Mouse (Mus musculus) thymus, adult 2 months (tissue): ENCODE results near the gene Whrn. TPM values are rescaled to one million over a fixed set of nuclear protein-coding genes. Genes with fewer than 3 reads are reported as not detected.

ENCODE experiments used
- DNase-seq: peaks from one replicate; pipeline ENCODE4 v3.0.0; 2021
- H3K27ac ChIP-seq: fragments of 200-500 bp; 2 replicates; pipeline ENCODE4 v1.5.1; 2012; ENCODE audit warnings: low read length, control low read depth; ENCODE audit not compliant: control insufficient read depth, insufficient read depth
- H3K27me3 ChIP-seq: fragments of 200-500 bp; 2 replicates; pipeline ENCODE4 v1.6.1; 2012; ENCODE audit warnings: mild to moderate bottlenecking, low read length, moderate library complexity, mixed read lengths; ENCODE audit not compliant: control insufficient read depth, insufficient read depth
- H3K36me3 ChIP-seq: fragments of 200-500 bp; 2 replicates; pipeline ENCODE4 v1.6.1; 2012; ENCODE audit warnings: mild to moderate bottlenecking, low read length, moderate library complexity; ENCODE audit not compliant: control insufficient read depth, insufficient read depth
- H3K4me1 ChIP-seq: fragments of 200-500 bp; replicated peaks from 2 replicates; pipeline ENCODE4 v1.6.1; 2012; ENCODE audit warnings: low read length; ENCODE audit not compliant: control insufficient read depth, insufficient read depth
- H3K4me3 ChIP-seq: fragments of 200-500 bp; 2 replicates; pipeline ENCODE4 v1.5.1; 2012; ENCODE audit warnings: mild to moderate bottlenecking, low read length, control low read depth, moderate library complexity; ENCODE audit not compliant: control insufficient read depth, insufficient read depth
- CTCF ChIP-seq: fragments of 200-500 bp; IDR thresholded peaks from 2 replicates; pipeline ENCODE4 v1.5.1; 2012; ENCODE audit warnings: mild to moderate bottlenecking, control low read depth, low read length, moderate library complexity, borderline replicate concordance; ENCODE audit not compliant: control insufficient read depth, poor library complexity, insufficient read depth; ENCODE audit errors: extremely low read depth
- POLR2A ChIP-seq: fragments of 200-500 bp; IDR thresholded peaks from 2 replicates; pipeline ENCODE4 v1.6.1; 2012; ENCODE audit warnings: mild to moderate bottlenecking, low read length, control low read depth, moderate library complexity; ENCODE audit not compliant: control insufficient read depth, poor library complexity, insufficient read depth; ENCODE audit errors: extremely low read depth
- WGBS: fragments of 180-500 bp; shearing (Covaris S2); methylation state at CpG from one replicate; pipeline ENCODE4 v1.1.7; 2018; 5-methylcytosine and 5-hydroxymethylcytosine counted together
- polyA plus RNA-seq: library from polyadenylated mRNA; depleted of rRNA; stranded (reverse); fragments of >200 nt; gene quantifications from 2 replicates; pipeline ENCODE4 v1.2.3, GENCODE M21; 2012

The Whrn gene
- polyA plus RNA-seq, 1 experiment = 132 TPM

DNA sequence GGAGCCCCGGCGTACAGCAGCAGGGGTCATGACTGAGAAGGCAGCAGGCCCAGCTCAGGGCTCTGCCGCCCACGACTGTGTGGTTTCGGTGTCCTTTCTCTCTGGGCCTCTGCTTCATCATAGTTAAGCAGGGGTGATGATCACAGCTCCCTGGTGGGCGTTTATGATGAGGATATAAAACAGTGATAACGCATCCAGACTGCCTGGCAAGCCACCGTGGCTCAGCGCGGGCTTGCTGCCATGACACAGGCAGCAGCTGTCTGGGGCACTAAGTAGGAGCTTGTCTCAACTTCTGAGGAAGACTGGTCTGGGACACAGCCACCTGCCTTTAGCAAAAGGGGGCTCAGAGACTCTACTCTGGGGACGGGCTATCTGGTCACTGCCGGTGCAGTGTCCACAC lies 112.3 kb downstream of the Whrn start:
- TF ChIP-seq CTCF = no peak
- no peak for TF ChIP-seq POLR2A
- H3K27me3 ChIP-seq = no peaks in the 10 kb centered on the region
- H3K4me1 ChIP-seq = peaks cover 33% of the 10 kb centered on the region
- H3K4me3 ChIP-seq = no peak overlapping the region
- no peak overlapping the region for H3K27ac ChIP-seq
- 93% methylated on average over 12 of the region's 12 CpGs for WGBS
- peaks cover 57% of the 10 kb centered on the region for H3K36me3 ChIP-seq
- no peak for DNase-seq

DNA sequence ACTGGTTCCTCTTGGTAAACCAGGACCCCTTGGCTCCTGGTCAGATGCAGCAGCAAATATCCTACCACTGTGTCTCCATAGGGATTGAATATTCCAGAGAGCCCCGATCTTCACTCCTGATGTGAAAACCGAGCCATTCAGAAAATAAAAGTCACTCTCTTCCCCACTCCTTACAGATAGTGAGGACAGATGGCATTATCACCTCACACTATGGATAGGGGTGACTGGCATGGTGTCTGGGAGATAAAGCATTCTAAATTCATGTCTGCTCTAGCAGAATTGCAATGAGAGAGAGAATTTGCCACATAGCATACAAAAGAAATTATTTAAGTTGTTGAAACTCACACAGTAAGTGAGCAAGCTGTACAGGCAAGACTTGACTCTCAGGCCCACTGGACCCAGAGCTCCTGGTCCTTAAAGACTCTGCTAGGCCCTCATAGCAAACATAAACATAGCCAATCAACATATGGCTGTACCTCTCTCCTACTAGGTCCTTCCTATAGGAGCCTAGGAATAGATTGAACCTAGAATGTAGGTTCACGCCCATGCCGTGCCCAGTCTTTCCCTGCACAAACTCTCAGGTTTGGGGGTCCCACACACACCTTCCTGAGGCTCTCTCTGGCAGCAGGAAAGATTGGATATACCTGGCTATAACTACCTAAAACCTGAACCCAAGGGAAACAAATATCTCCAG lies 113.0 kb downstream of the Whrn start:
- H3K4me1 ChIP-seq = peaks cover 27% of the 10 kb centered on the region
- TF ChIP-seq CTCF (no peak), POLR2A (no peak)
- no peak overlapping the region for H3K27ac ChIP-seq
- DNase-seq = no peak
- no peaks in the 10 kb centered on the region for H3K27me3 ChIP-seq
- WGBS = 97% methylated on average over 4 of the region's 4 CpGs
- no peak overlapping the region for H3K4me3 ChIP-seq
- peaks cover 64% of the 10 kb centered on the region for H3K36me3 ChIP-seq

DNA sequence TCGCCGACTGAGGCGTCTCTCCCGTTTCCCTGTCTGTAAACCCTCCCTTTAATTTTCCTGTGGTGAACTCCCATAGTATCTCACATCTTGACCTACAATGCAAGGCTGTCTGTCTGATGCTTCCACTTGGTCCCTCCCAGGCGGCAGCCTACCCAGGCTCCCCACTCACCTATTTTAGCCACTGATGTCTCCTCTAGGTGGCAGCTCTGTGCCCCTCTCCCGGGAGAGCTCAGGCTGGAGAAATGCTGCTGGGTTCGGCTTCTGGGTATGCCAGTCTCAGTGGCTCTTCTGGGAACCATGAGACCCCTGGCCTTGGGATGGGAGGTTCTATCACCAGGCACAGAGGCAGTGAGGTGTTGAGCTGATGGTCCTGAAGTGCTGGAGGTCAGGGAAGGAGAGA lies 118.3 kb downstream of the Whrn start:
- TF ChIP-seq POLR2A = no peak
- TF ChIP-seq CTCF = peak; percentile 32; the same call in 1 of the 2 replicates
- H3K36me3 ChIP-seq = peaks cover 90% of the 10 kb centered on the region

DNA sequence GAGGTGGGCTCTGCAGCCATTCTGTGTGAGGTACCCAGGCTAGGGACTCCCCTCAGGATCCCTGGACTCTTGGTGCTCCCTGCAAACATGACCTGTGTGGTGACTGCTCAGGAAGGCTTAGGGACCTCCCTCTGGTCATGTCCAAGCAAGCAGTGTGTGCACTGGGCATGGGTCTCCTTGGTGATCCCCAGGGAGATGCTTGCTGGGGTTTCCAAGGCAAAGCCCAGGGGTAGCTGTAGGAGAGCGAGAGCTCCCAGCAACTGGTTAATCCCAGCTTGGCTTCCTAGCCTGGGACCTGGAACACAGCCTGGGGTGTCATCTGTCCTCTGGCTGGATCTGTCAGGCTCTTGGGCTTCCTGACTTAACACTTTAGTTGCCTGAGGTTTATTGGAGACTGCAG lies 120.4 kb downstream of the Whrn start:
- Histone ChIP-seq H3K27ac (no peak overlapping the region), H3K36me3 (peaks cover 88% of the 10 kb centered on the region)
- no peak for TF ChIP-seq POLR2A
- TF ChIP-seq CTCF = no peak

More for the DNA sequence above, 118.3 kb downstream of the Whrn start:
- no peak overlapping the region for H3K27ac ChIP-seq
- no peaks in the 10 kb centered on the region; the same call in 1 of the 2 replicates for H3K4me1 ChIP-seq
- no peaks in the 10 kb centered on the region for H3K27me3 ChIP-seq
- 87% methylated on average over 7 of the region's 7 CpGs for WGBS
- DNase-seq = peak; percentile 46
- H3K4me3 ChIP-seq = no peak overlapping the region

DNA sequence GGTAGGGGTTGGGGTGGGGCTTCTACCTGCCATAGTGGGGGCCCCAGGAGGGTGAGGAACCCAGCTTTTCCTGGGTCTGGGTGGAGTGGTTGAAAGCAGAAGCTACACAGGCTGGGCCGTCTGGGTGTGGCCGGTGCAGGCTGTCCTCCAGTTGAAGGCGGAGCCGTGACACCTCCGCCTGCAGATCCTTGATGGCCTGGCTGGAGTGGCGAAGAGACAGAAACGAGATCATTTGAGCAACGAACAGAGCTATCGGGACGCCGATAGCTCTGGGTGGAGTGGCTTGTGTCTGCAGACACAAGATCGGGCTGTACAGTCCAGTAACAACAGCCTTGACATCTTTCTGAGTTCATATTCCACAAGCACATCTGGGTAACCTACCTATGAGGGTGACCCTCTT lies 121.5 kb downstream of the Whrn start:
- H3K27ac ChIP-seq = no peak overlapping the region
- no peaks in the 10 kb centered on the region for H3K4me1 ChIP-seq
- H3K36me3 ChIP-seq = peaks cover 88% of the 10 kb centered on the region
- 94% methylated on average over 12 of the region's 12 CpGs for WGBS
- no peaks in the 10 kb centered on the region for H3K27me3 ChIP-seq
- no peak for DNase-seq
- no peak for TF ChIP-seq CTCF
- TF ChIP-seq POLR2A = no peak
- no peak overlapping the region for H3K4me3 ChIP-seq

More for the DNA sequence above, 120.4 kb downstream of the Whrn start:
- H3K4me3 ChIP-seq = no peak overlapping the region
- H3K4me1 ChIP-seq = no peaks in the 10 kb centered on the region
- DNase-seq = no peak
- WGBS = 96% methylated on average over 1 of the region's 1 CpGs
- no peaks in the 10 kb centered on the region for H3K27me3 ChIP-seq

DNA sequence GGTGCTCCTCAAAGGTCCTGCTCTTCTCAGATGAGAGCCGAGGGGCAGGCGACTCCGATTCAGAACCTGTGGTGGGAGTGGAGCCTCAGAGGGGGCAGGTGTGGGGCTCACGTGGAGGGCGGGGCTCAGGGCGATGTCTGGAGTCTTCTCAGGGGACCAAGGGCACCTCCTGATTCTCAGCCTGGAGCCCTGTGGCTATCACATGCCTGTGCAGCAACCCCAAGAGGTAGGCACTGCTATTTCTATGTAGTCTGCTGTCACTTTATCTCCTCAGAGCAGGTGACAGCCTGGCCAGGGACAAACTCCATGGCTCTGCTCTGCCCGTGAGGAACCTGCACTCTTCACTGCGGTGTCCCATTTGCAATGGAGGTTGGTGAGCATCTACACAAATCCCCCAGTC lies 122.4 kb downstream of the Whrn start:
- no peak for TF ChIP-seq CTCF
- TF ChIP-seq POLR2A = no peak
- Histone ChIP-seq H3K27me3 (no peaks in the 10 kb centered on the region), H3K27ac (no peak overlapping the region), H3K4me1 (no peaks in the 10 kb centered on the region), H3K4me3 (no peak overlapping the region), H3K36me3 (peaks cover 87% of the 10 kb centered on the region)
- 95% methylated on average over 8 of the region's 8 CpGs for WGBS
- no peak for DNase-seq

DNA sequence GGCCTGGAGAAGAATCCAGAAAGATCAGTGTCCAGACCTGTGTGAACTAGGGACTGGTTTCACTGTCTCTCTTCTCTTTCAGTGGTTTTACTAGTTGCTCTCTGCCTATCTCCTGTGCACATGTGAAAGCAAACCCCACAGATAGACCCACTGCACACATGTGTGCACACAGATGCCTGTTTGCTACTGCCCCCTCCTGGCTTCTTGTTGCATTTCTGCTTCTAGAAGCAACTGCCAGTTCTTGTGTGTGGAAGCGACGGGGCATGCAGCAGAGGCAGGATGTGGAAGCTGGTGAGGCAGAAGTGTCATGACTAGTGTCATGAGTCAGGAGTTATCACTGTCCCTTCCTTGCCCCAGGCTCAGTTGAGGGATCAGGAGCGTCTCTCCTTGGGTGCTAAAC lies 123.9 kb downstream of the Whrn start:
- WGBS = 35% methylated on average over 3 of the region's 3 CpGs
- TF ChIP-seq CTCF (peak; percentile 74; the same call in 1 of the 2 replicates), POLR2A (no peak)
- Histone ChIP-seq H3K27ac (no peak overlapping the region), H3K27me3 (no peaks in the 10 kb centered on the region), H3K36me3 (peaks cover 87% of the 10 kb centered on the region), H3K4me3 (no peak overlapping the region), H3K4me1 (no peaks in the 10 kb centered on the region)
- DNase-seq = peak; percentile 69
